Mouse (Mus musculus) midbrain, embryonic 13.5 days (tissue): ENCODE measurements around the gene Ces1e. TPM values are rescaled to one million over a fixed set of nuclear protein-coding genes. Genes with fewer than 3 reads are reported as not detected.

Experiments
- ATAC-seq: fragments of 200-750 bp; cut with Nextera tagmentation; 2 replicates; pipeline ENCODE4 v1.8.0; 2017; ENCODE audit warnings: mild to moderate bottlenecking, moderate TSS enrichment, moderate library complexity
- H3K27ac ChIP-seq: fragments of 300-500 bp; sonication (generic); 2 replicates; pipeline ENCODE4 v1.5.1; 2015; ENCODE audit warnings: inconsistent platforms, mild to moderate bottlenecking, moderate library complexity
- H3K27me3 ChIP-seq: fragments of 300-500 bp; sonication (generic); 2 replicates; pipeline ENCODE4 v1.6.1; 2015; ENCODE audit warnings: mild to moderate bottlenecking, inconsistent platforms
- H3K36me3 ChIP-seq: fragments of 300-500 bp; sonication (generic); 2 replicates; pipeline ENCODE4 v1.6.1; 2015; ENCODE audit warnings: mild to moderate bottlenecking, inconsistent platforms
- H3K4me1 ChIP-seq: fragments of 300-500 bp; sonication (generic); replicated peaks from 2 replicates; pipeline ENCODE4 v1.6.1; 2015; ENCODE audit warnings: inconsistent platforms
- H3K4me2 ChIP-seq: fragments of 300-500 bp; sonication (generic); replicated peaks from 2 replicates; pipeline ENCODE4 v1.6.1; 2015; ENCODE audit warnings: moderate library complexity, mild to moderate bottlenecking, inconsistent platforms
- H3K4me3 ChIP-seq: fragments of 300-500 bp; sonication (generic); replicated peaks from 2 replicates; pipeline ENCODE4 v1.5.1; 2015; ENCODE audit warnings: mild to moderate bottlenecking, inconsistent platforms
- H3K9ac ChIP-seq: fragments of 300-500 bp; sonication (generic); replicated peaks from 2 replicates; pipeline ENCODE4 v1.6.1; 2015; ENCODE audit warnings: mild to moderate bottlenecking, inconsistent platforms
- H3K9me3 ChIP-seq: fragments of 300-500 bp; sonication (generic); 2 replicates; pipeline ENCODE4 v1.6.1; 2016; ENCODE audit warnings: mild to moderate bottlenecking, inconsistent platforms
- WGBS: fragments of 180-500 bp; shearing (Covaris S2); methylation state at CpG from one replicate; pipeline ENCODE4 v1.1.7; 2015; 5-methylcytosine and 5-hydroxymethylcytosine counted together
- polyA plus RNA-seq: library from polyadenylated mRNA; unstranded; fragments of >200 nt; fragmentation: Nextera tagmentation; extraction: Ambion mirVana; gene quantifications from 2 replicates; pipeline ENCODE4 v1.2.1, GENCODE M21; 2015

Gene Ces1e
- polyA plus RNA-seq, 1 experiment from 2014 or later = not detected

- H3K9me3 ChIP-seq = no peaks in the 10 kb centered on the region
- no peaks in the 10 kb centered on the region for H3K36me3 ChIP-seq
- ATAC-seq = no peak
- H3K4me2 ChIP-seq = no peak overlapping the region
- H3K9ac ChIP-seq = no peak overlapping the region
- H3K27ac ChIP-seq = no peak overlapping the region
- H3K27me3 ChIP-seq = no peaks in the 10 kb centered on the region
- no peaks in the 10 kb centered on the region for H3K4me1 ChIP-seq
- H3K4me3 ChIP-seq = no peak overlapping the region
- WGBS = 95% methylated on average over 1 of the region's 1 CpGs
Observed at GRCm38 (mm10) chr8:93163363-93163762, 66.1 kb downstream of the Ces1e start.

DNA sequence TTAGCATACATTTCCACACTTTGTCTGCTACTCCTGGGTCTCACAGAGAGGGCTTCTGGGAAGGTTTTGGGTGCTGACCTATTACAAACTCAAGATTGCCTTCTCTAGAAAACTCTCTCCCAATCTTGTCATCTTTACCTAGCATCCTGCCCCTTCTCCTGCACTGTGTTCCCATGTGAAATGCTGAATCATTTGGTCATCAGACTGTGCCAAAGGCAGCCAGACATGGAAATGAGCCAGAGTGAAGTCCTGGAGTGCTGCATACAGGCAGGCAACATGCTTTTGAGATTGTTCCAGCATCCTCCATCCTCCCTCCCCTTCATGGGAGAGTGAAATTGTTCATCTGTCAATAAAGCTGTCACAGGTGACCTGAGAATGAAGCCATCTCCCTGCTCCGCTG, 78.0 kb downstream of the Ces1e start:
- H3K4me3 ChIP-seq = no peak overlapping the region
- H3K27ac ChIP-seq = no peak overlapping the region
- H3K27me3 ChIP-seq = no peaks in the 10 kb centered on the region
- no peak overlapping the region for H3K9ac ChIP-seq
- H3K36me3 ChIP-seq = no peaks in the 10 kb centered on the region
- WGBS = 86% methylated on average over 1 of the region's 1 CpGs
- no peaks in the 10 kb centered on the region for H3K9me3 ChIP-seq
- no peak overlapping the region for H3K4me2 ChIP-seq
- no peak for ATAC-seq
- H3K4me1 ChIP-seq = no peaks in the 10 kb centered on the region

Other genes starting within 250 kb of the Ces1e start
- gene Ces1a, start 181.4 kb downstream of the Ces1e start, polyA plus RNA-seq = not detected in 2 replicates
- not detected in 2 replicates for gene Ces1b, start 149.6 kb downstream of the Ces1e start, polyA plus RNA-seq
- not detected in 2 replicates for gene Ces1c, start 98.3 kb downstream of the Ces1e start, polyA plus RNA-seq
- gene Ces1d, start 31.8 kb downstream of the Ces1e start, polyA plus RNA-seq = 0.19 and 0.34 TPM in 2 replicates
- gene Ces1f, start 50.1 kb upstream of the Ces1e start, polyA plus RNA-seq = not detected in 2 replicates
- gene Ces1g, start 107.7 kb upstream of the Ces1e start, polyA plus RNA-seq = not detected in 2 replicates
- not detected in 2 replicates for gene Ces1h, start 150.1 kb upstream of the Ces1e start, polyA plus RNA-seq